Mouse (Mus musculus) gastrocnemius, adult 8-10 months (tissue): ENCODE data around the gene Nip7. TPM values are rescaled to one million over a fixed set of nuclear protein-coding genes. Genes with fewer than 3 reads are reported as not detected.

ENCODE experiments used
- microRNA-seq: library from miRNA; unstranded; fragments of <30 nt; microRNA quantifications from one replicate; pipeline ENCODE4 v1.2.0, GENCODE M21; 2022
- total RNA-seq, 4 experiments: library from RNA; stranded (reverse); gene quantifications; 2 replicates each; pipeline ENCODE4 v1.2.4; 2022

Nip7 gene
- total RNA-seq, 4 experiments from 2014 or later = 15.2 to 22.6 (median 19.1) TPM

Small RNAs within 50 kb of the gene (microRNA-seq; reads per million reads assigned to microRNA genes)
- gene Mir7075 = 3.3 reads per million

Other genes with a start within 250 kb of the Nip7 start
- under 1 TPM; 0.65 to 0.94 (median 0.75) TPM for gene Has3, start 186.6 kb upstream of the Nip7 start, total RNA-seq
- gene Utp4, start 163.2 kb upstream of the Nip7 start, total RNA-seq = 10 to 100 TPM; 21.7 to 26.7 (median 25.3) TPM
- 1 to 10 TPM; 2.4 to 3.9 (median 3.7) TPM for gene Sntb2, start 121.1 kb upstream of the Nip7 start, total RNA-seq
- gene Vps4a, start 25.7 kb upstream of the Nip7 start, total RNA-seq = 10 to 100 TPM; 64.8 to 79.2 (median 72.5) TPM
- gene Pdf, start 8.3 kb upstream of the Nip7 start, total RNA-seq = 10 to 100 TPM; 40.9 to 60.7 (median 54.2) TPM
- gene Cog8, start 188 bp upstream of the Nip7 start, total RNA-seq = 10 to 100 TPM; 15.8 to 21.7 (median 19.5) TPM
- not detected for gene Tmed6, start 8.8 kb downstream of the Nip7 start, total RNA-seq
- gene Terf2, start 39.7 kb downstream of the Nip7 start, total RNA-seq = 10 to 100 TPM; 13.1 to 17.6 (median 14.7) TPM
- 10 to 100 TPM; 28.2 to 39.7 (median 34.2) TPM for gene Cyb5b, start 93.8 kb downstream of the Nip7 start, total RNA-seq
- gene Nfat5, start 236.6 kb downstream of the Nip7 start, total RNA-seq = 10 to 100 TPM; 16.2 to 19.2 (median 17.0) TPM